Mouse (Mus musculus) embryonic facial prominence, embryonic 15.5 days (tissue): ENCODE data around the gene Gm20219. TPM values are rescaled to one million over a fixed set of nuclear protein-coding genes. Genes with fewer than 3 reads are reported as not detected.

Source experiments
- ATAC-seq: fragments of 200-750 bp; cut with Nextera tagmentation; 2 replicates; pipeline ENCODE4 v1.8.0; 2017; ENCODE audit warnings: low read depth, moderate TSS enrichment; ENCODE audit not compliant: insufficient number of reproducible peaks, low FRiP score, low TSS enrichment
- H3K27ac ChIP-seq: fragments of 300-500 bp; sonication (generic); replicated peaks from 2 replicates; pipeline ENCODE4 v1.5.1; 2015; ENCODE audit warnings: mild to moderate bottlenecking, inconsistent platforms
- H3K27me3 ChIP-seq: fragments of 300-500 bp; sonication (generic); 2 replicates; pipeline ENCODE4 v1.6.1; 2015; ENCODE audit warnings: inconsistent platforms
- H3K36me3 ChIP-seq: fragments of 300-500 bp; sonication (generic); 2 replicates; pipeline ENCODE4 v1.6.1; 2015; ENCODE audit warnings: mild to moderate bottlenecking, inconsistent platforms
- H3K4me1 ChIP-seq: fragments of 300-500 bp; sonication (generic); 2 replicates; pipeline ENCODE4 v1.6.1; 2015; ENCODE audit warnings: inconsistent platforms
- H3K4me2 ChIP-seq: fragments of 300-500 bp; sonication (generic); replicated peaks from 2 replicates; pipeline ENCODE4 v1.6.1; 2015; ENCODE audit warnings: mild to moderate bottlenecking, inconsistent platforms
- H3K4me3 ChIP-seq: fragments of 300-500 bp; sonication (generic); replicated peaks from 2 replicates; pipeline ENCODE4 v1.5.1; 2015; ENCODE audit warnings: mild to moderate bottlenecking, inconsistent platforms
- H3K9ac ChIP-seq: fragments of 300-500 bp; sonication (generic); 2 replicates; pipeline ENCODE4 v1.6.1; 2015; ENCODE audit warnings: inconsistent platforms
- H3K9me3 ChIP-seq: fragments of 300-500 bp; sonication (generic); replicated peaks from 2 replicates; pipeline ENCODE4 v1.6.1; 2016; ENCODE audit warnings: inconsistent platforms
- WGBS: fragments of 180-500 bp; shearing (Covaris S2); methylation state at CpG from one replicate; pipeline ENCODE4 v1.1.7; 2015; 5-methylcytosine and 5-hydroxymethylcytosine counted together
- polyA plus RNA-seq: library from polyadenylated mRNA; unstranded; fragments of >200 nt; fragmentation: Nextera tagmentation; extraction: Ambion mirVana; gene quantifications from 2 replicates; pipeline ENCODE4 v1.2.1, GENCODE M21; 2015

Gm20219 gene
- polyA plus RNA-seq, 1 experiment from 2014 or later, result 16.5 TPM

DNA sequence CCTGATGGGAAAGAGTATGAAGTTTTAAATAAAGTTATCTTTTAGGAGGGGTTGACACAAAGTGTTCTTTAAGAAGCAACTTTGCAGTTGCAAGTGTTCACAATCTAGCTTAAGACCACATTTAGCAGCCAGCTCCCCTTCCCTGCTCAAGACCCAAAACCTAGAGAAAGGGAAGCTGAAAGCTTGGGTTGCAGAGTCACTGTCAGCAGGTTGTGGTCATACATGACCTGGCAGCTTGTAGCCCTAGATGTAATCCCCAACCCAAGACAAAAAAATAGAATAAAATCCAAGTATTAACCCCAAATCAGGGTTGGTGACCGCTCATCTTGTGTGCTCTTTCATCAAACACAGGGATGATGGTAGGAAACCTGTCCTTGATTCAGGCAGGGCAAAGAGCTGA lies 28.9 kb upstream of the Gm20219 start:
- ATAC-seq, result no peak
- peaks cover 52% of the 10 kb centered on the region for H3K4me1 ChIP-seq
- H3K9me3 ChIP-seq, result no peaks in the 10 kb centered on the region
- H3K4me3 ChIP-seq, result peak overlapping the region; percentile 93
- H3K27me3 ChIP-seq, result no peaks in the 10 kb centered on the region
- WGBS, result 66% methylated on average over 1 of the region's 1 CpGs
- peak overlapping the region; percentile 80 for H3K4me2 ChIP-seq
- H3K36me3 ChIP-seq, result peaks cover 64% of the 10 kb centered on the region
- peak overlapping the region; percentile 74 for H3K9ac ChIP-seq
- H3K27ac ChIP-seq, result no peak overlapping the region

DNA sequence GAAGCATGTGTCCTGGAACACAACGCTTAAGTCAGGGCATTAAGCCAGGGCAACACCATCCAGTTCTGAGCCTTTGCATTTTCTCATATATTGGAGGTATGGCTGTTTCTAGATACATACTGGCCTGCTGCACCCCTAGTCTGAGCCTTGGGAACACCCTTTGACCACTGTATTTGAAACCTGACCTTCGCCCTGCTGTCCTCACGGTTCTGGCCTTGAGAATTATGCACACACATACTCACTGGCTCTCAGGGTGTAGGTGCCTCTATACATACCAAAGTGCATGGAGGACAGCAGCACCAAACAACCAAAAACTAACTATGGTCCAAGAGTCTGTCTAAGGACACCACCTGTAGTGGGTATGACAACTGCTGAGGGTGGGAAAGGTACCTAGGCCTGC lies 18.8 kb upstream of the Gm20219 start:
- 87% methylated on average over 3 of the region's 3 CpGs for WGBS
- H3K4me1 ChIP-seq, result no peaks in the 10 kb centered on the region
- H3K4me2 ChIP-seq, result no peak overlapping the region
- no peak overlapping the region for H3K27ac ChIP-seq
- no peak overlapping the region for H3K9ac ChIP-seq
- H3K9me3 ChIP-seq, result no peaks in the 10 kb centered on the region
- ATAC-seq, result no peak
- H3K36me3 ChIP-seq, result peaks cover 92% of the 10 kb centered on the region
- no peaks in the 10 kb centered on the region for H3K27me3 ChIP-seq
- H3K4me3 ChIP-seq, result no peak overlapping the region

DNA sequence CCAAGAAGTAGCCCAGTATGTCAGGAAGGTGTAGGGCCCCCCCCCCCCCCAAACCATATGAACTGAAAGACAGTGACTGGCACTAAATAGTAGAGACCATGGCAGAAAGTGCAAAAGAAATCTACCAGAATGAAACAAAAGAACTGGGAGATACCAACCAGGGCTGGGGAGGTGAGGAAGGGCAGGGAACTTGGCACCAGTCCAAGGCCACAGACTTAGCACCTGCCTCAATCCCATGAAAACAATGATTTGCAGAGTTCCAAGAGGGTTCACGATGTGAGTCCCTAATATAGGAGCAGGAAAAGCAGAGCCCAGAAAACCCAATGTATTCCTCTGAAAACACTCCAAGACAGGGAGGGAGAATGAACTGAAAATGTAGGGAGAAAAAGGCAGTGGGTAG lies 18.0 kb upstream of the Gm20219 start:
- Histone ChIP-seq H3K27ac (no peak overlapping the region), H3K36me3 (peaks cover 92% of the 10 kb centered on the region), H3K4me1 (no peaks in the 10 kb centered on the region), H3K9me3 (no peaks in the 10 kb centered on the region), H3K4me3 (no peak overlapping the region), H3K27me3 (no peaks in the 10 kb centered on the region), H3K9ac (no peak overlapping the region), H3K4me2 (no peak overlapping the region)
- 60% methylated on average over 1 of the region's 1 CpGs for WGBS
- no peak for ATAC-seq

DNA sequence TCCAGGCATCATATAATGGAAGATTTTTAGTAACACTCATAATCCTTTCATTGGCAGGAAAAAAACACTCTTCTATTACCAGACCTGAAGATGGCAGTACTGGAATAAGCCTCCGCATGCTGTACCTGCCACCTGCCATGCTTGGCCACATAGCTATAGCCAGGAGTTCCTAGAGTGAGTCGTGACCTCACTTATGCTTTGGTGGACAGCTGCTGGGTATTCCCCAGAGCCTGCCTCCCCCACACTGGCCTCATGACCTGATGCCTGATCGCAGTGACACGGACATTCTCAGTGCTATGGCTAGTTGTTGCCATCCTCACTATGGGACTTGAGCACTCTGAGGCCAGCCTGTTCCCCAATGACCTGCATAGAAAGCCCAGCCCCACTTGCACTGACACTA lies 16.1 kb upstream of the Gm20219 start:
- no peak for ATAC-seq
- no peak overlapping the region for H3K9ac ChIP-seq

DNA sequence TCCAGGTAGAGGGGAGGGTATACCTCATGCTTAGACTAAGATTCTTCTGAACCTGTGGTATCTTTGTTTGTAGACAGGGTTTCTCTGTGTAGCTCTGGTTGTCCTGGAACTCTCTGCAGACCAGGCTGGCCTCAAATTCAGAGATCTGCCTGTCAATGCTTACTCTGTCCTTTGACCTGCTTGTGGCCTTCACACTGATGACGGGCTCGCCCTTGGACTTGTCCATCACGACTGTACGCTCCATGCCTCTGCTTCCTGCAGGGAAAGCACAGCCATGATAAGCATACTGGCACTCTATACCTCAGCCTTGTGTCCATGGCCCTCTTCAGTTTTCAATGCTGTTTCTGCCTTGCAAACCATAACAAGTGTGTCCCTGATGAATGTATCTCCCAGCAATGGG lies 13.2 kb upstream of the Gm20219 start:
- Histone ChIP-seq H3K9me3 (no peaks in the 10 kb centered on the region), H3K4me2 (no peak overlapping the region), H3K36me3 (peaks cover 99% of the 10 kb centered on the region), H3K4me3 (no peak overlapping the region), H3K27me3 (no peaks in the 10 kb centered on the region), H3K4me1 (no peaks in the 10 kb centered on the region), H3K9ac (no peak overlapping the region), H3K27ac (no peak overlapping the region)
- 93% methylated on average over 4 of the region's 4 CpGs for WGBS
- ATAC-seq, result no peak

More for the DNA sequence above, 16.1 kb upstream of the Gm20219 start:
- Histone ChIP-seq H3K27ac (no peak overlapping the region), H3K4me2 (no peak overlapping the region), H3K4me1 (no peaks in the 10 kb centered on the region), H3K36me3 (peaks cover 97% of the 10 kb centered on the region), H3K4me3 (no peak overlapping the region), H3K9me3 (no peaks in the 10 kb centered on the region), H3K27me3 (no peaks in the 10 kb centered on the region)
- WGBS, result 86% methylated on average over 4 of the region's 4 CpGs

DNA sequence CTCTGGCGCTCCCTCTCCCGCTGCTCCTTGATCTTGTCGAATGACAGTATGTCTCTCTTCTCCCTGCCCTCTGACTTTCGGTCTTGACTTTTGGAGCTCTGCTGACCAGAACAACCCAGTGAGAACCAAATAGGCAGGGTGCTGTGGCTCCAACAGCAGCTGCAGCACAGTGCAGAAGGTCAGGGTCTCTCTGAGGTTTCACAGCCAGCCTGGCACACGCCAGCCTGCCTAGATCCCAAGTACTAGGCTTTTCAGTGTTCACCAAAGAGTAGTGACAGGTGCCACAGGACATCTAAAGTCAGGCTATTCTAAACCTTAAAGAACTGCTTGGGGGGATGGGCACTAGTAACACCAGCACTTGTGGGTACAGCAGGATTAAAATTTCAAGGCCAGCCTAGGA lies 12.7 kb upstream of the Gm20219 start:
- no peak overlapping the region for H3K4me2 ChIP-seq
- ATAC-seq, result no peak
- H3K9me3 ChIP-seq, result no peaks in the 10 kb centered on the region
- no peaks in the 10 kb centered on the region for H3K4me1 ChIP-seq
- no peak overlapping the region for H3K27ac ChIP-seq
- 92% methylated on average over 5 of the region's 5 CpGs for WGBS
- no peaks in the 10 kb centered on the region for H3K27me3 ChIP-seq
- H3K9ac ChIP-seq, result no peak overlapping the region
- H3K36me3 ChIP-seq, result peaks cover 100% of the 10 kb centered on the region
- no peak overlapping the region for H3K4me3 ChIP-seq

DNA sequence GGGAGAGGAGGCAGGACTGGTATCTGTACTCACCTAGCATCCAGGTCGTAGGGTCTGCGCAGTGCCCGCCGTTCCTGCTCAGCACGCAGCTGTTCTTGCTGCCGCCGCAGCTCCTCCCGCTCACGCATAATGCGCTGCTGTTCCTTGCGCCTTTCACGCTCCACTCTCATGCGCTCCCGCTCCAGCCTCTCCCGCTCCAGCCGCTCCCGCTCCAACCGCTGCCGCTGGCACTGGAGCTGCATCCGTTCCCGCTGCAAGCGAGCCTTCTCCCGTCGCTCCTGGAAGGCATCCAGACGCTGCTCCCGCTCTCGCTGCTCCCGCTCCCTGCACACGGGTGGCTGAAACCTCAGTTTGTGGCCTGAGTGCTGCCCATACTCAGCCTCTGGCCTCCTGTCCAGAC lies 12.1 kb upstream of the Gm20219 start:
- no peak for ATAC-seq
- no peak overlapping the region for H3K4me2 ChIP-seq
- no peak overlapping the region for H3K27ac ChIP-seq
- no peak overlapping the region for H3K9ac ChIP-seq
- no peak overlapping the region for H3K4me3 ChIP-seq
- no peaks in the 10 kb centered on the region for H3K27me3 ChIP-seq
- H3K36me3 ChIP-seq, result peaks cover 100% of the 10 kb centered on the region
- 92% methylated on average over 29 of the region's 29 CpGs for WGBS
- H3K9me3 ChIP-seq, result no peaks in the 10 kb centered on the region
- no peaks in the 10 kb centered on the region for H3K4me1 ChIP-seq

DNA sequence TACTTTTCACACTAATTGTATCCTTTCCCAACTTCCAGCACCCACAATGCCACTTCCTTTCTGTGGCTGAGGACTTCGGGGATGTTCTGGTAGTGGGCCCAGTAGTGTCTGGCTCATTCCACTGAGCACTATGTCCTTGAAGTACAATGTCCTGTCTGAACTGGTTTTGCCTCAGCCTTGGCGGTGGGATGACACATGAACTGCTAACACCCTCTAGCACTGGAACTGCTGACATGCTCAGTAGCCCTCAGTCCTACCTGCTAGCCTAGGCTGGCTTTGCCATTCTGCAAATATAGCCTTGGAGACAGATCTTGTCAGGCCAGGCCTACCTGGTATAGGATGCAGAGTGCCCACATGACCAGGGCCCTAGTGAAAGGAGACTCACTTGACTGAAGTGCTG lies 7.7 kb upstream of the Gm20219 start:
- no peak overlapping the region for H3K4me2 ChIP-seq
- H3K4me3 ChIP-seq, result no peak overlapping the region
- no peaks in the 10 kb centered on the region for H3K9me3 ChIP-seq
- ATAC-seq, result no peak
- 91% methylated on average over 2 of the region's 2 CpGs for WGBS
- no peak overlapping the region for H3K27ac ChIP-seq
- no peaks in the 10 kb centered on the region for H3K27me3 ChIP-seq
- peaks cover 63% of the 10 kb centered on the region for H3K36me3 ChIP-seq
- H3K4me1 ChIP-seq, result no peaks in the 10 kb centered on the region
- no peak overlapping the region for H3K9ac ChIP-seq

DNA sequence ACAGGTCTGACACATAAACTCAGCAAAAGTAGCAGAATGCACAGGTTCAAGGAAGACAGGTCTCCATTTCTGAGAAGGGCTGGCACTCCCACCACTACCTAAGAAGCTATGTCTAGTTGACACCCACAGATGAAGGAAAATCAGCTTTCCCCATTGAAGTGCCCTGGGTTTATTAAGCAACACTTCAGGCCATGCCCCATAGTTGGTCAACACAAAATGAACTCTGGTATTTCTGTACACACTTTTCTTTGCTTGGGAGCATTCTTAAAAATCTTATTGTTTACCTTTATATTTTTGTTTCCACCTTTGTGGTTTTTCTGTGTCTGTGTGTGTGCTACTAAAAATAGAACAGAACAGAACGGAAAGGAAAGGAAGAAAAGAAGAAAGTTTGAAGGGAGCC lies 5.9 kb upstream of the Gm20219 start:
- H3K9ac ChIP-seq, result no peak overlapping the region
- peaks cover 45% of the 10 kb centered on the region for H3K36me3 ChIP-seq
- no peaks in the 10 kb centered on the region for H3K9me3 ChIP-seq
- no peaks in the 10 kb centered on the region for H3K4me1 ChIP-seq
- no peak overlapping the region for H3K27ac ChIP-seq
- ATAC-seq, result no peak
- H3K4me3 ChIP-seq, result no peak overlapping the region
- WGBS, result 55% methylated on average over 1 of the region's 1 CpGs
- H3K4me2 ChIP-seq, result no peak overlapping the region
- no peaks in the 10 kb centered on the region for H3K27me3 ChIP-seq

DNA sequence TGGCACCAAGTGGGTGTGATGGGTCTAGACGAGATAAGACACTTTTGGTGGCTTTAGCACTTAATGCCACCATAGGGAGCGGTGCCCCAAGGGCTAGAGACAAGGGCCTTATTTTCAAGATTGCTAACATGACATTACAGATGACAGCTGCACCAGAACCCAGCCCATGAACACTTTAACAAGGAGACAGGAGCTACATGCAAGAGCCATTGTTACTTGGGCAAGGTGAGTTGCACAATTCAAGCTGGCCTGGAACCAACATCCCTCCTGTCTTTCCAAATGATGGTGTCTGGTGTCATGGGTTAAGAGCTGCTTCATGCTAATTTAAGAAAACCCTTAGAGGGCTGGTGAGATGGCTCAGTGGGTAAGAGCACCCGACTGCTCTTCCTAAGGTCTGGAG lies 5.2 kb upstream of the Gm20219 start:
- Histone ChIP-seq H3K27me3 (no peaks in the 10 kb centered on the region), H3K4me2 (no peak overlapping the region), H3K4me1 (no peaks in the 10 kb centered on the region), H3K36me3 (peaks cover 38% of the 10 kb centered on the region), H3K4me3 (no peak overlapping the region), H3K9me3 (no peaks in the 10 kb centered on the region), H3K27ac (no peak overlapping the region), H3K9ac (no peak overlapping the region)
- 71% methylated on average over 3 of the region's 3 CpGs for WGBS
- ATAC-seq, result no peak

DNA sequence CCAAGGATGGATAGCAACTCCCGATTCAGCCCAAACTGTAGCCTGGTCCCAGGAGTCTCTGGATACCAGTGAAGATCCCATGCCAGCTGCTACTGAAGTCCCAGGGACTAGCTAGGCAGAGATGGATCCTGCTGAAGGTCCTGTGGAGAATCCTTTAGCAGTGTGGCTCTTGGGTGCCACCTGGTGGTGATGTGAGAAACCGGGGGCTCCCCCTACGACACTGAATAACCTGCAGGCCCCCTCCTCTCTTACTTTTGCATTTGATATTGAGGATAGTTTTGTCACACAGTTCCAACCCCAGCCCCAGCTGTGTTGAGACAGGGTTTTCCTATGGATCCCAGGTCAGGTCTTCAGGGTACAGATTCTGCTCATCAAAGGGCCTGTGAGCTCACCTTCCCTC lies 4.3 kb upstream of the Gm20219 start:
- H3K4me3 ChIP-seq, result no peak overlapping the region
- WGBS, result 26% methylated on average over 3 of the region's 3 CpGs
- H3K4me1 ChIP-seq, result no peaks in the 10 kb centered on the region
- peak; percentile 56; the same call in 1 of the 2 replicates for ATAC-seq
- no peaks in the 10 kb centered on the region for H3K9me3 ChIP-seq
- H3K27ac ChIP-seq, result no peak overlapping the region
- no peaks in the 10 kb centered on the region for H3K27me3 ChIP-seq
- no peak overlapping the region for H3K9ac ChIP-seq
- H3K36me3 ChIP-seq, result peaks cover 28% of the 10 kb centered on the region
- no peak overlapping the region for H3K4me2 ChIP-seq

DNA sequence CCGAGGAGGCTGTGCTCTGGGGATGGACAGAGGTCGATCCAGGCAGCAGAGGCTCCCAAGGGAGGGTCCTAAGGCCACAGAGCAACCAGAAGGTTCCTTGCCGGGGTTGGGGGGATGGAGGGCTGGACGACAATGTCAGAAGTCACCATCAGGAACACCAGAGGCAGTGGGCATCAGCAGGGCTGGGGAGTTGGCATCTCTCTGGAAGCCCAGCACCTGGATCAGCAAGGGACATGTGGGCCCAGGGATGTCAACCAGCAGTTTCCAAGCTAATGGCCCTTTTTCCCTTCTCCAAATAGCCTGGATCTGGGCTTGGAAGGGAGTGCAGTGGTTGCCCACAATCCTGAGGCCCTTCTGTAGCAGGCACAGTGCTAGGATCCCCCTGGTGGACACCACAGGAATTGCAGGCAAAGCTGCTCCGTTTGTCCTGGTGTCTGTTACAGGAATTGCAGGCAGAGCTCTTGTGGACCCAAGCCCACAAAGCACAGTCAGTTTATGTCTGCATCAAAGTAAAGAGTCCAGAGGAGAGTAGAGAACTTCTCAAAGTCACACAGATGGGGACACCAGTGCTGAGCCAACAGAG lies 1.3 kb downstream of the Gm20219 start:
- H3K27me3 ChIP-seq, result no peaks in the 10 kb centered on the region
- 56% methylated on average over 5 of the region's 5 CpGs for WGBS
- H3K9ac ChIP-seq, result no peak overlapping the region
- H3K4me3 ChIP-seq, result no peak overlapping the region
- H3K4me1 ChIP-seq, result peaks cover 12% of the 10 kb centered on the region; the same call in 1 of the 2 replicates
- no peaks in the 10 kb centered on the region for H3K36me3 ChIP-seq
- H3K4me2 ChIP-seq, result no peak overlapping the region
- peak overlapping the region; percentile 45; the same call in 1 of the 2 replicates for H3K27ac ChIP-seq
- ATAC-seq, result no peak
- no peaks in the 10 kb centered on the region for H3K9me3 ChIP-seq
